Mouse (Mus musculus) large intestine, adult 2 months (tissue): Measurements from ENCODE around the gene Megf8. TPM values are rescaled to one million over a fixed set of nuclear protein-coding genes. Genes with fewer than 3 reads are reported as not detected.

Experiments used
- DNase-seq: peaks from one replicate; pipeline ENCODE4 v3.0.0-alpha.2; 2012; ENCODE audit warnings: low read depth, low spot score
- WGBS: fragments of 180-500 bp; shearing (Covaris S2); methylation state at CpG from one replicate; pipeline ENCODE4 v1.1.7; 2018; 5-methylcytosine and 5-hydroxymethylcytosine counted together
- polyA plus RNA-seq: library from polyadenylated mRNA; depleted of rRNA; stranded (reverse); fragments of >200 nt; gene quantifications from 2 replicates; pipeline ENCODE4 v1.2.3, GENCODE M21; 2012

Gene Megf8
- polyA plus RNA-seq, 1 experiment = 11.6 TPM

- 1% methylated on average over 58 of the region's 60 CpGs for WGBS
- DNase-seq = no peak
These were observed 38.5 kb upstream of the Megf8 start for GRCm38 (mm10) chr7:25278341-25279075.

DNA sequence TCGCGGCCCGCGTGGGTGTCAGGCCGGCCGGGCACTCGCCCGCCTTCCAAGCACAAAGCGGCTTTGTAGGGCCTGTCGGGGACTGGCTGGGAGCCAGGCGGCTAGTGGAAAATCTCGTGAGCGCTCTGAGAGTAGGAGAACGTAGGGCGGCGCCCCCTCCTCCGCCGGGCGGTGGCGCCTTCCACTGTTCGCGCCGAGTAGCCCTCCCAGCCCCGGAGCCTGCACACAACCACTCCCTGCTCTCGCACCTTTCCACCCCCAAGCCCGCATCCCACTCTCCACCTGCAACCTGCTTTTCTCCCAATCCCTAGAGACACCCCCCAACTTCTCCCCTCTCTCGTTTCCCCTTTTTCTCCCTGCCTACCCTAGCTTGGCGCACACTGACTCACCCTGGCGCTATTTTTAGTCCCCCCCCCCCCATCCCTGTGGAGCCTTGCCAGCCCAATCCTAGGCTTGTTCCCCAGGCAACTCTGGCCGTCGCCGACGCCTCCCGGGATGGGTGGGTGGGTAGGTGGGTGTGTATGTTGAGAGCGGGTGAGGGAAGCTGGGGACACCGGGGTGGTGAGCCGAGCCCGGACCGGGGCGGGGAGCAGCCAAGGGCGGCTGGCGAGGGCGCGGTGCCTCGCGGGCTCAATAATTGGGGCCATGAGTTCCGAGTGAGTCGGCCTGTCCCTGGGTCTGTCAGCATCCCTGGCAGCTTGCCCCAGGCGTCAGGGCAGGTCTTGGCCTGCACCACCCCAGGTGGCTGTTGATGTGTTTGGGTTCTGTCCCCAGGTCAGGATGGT is 37.7 kb upstream of the Megf8 start:
- DNase-seq = no peak
- WGBS = under 1% methylated on average over 47 of the region's 49 CpGs

DNA sequence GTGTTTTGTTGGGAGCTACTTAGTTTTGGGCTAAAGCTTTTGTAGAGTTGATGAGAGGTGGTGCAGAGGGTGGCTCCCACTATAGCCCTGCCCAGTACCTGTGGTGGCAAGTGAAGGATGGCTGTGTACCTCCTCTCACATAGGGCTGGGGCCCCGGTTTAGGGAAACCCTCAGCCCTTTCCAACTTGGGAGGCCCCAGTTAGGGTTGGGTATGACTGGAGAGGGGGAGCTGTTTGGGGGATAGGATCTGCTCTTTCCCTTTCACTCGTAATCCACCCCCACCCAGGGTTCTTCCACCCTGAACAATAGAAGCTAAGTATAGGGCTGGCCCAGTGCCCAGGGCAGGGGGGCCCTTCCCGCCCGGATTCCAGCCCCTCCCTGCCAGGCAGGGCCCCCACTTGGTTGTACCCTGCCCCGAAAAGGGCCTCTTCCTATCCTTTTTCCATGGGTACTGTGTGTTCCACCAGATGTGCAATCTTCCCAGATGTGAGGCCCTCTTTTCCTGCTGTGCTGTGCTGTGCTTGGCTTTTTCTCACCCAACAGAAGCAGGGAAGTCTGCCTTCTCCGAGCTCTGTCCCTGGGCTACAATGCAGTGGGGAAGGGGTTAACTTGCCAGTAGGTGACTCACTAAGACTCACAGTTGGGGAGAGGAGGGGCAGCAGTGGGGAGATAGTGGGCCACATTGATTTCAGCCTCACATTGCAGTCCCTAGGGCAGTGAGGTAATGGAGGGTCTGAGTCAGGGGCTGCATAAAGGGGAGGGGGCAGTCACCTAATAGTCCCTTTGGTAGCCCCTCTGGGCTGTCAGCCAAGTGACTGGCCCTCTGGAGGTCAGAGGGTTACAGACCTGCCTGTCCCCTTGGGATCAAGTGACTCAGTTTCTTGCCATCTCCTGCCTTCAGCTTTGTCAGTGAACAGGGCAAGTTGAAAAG is 36.8 kb upstream of the Megf8 start:
- no peak for DNase-seq
- WGBS = 10% methylated on average over 6 of the region's 6 CpGs

GRCm38 (mm10) chr7:25281166-25281733 is 35.7 kb upstream of the Megf8 start:
- 8% methylated on average over 12 of the region's 12 CpGs for WGBS
- no peak for DNase-seq

DNA sequence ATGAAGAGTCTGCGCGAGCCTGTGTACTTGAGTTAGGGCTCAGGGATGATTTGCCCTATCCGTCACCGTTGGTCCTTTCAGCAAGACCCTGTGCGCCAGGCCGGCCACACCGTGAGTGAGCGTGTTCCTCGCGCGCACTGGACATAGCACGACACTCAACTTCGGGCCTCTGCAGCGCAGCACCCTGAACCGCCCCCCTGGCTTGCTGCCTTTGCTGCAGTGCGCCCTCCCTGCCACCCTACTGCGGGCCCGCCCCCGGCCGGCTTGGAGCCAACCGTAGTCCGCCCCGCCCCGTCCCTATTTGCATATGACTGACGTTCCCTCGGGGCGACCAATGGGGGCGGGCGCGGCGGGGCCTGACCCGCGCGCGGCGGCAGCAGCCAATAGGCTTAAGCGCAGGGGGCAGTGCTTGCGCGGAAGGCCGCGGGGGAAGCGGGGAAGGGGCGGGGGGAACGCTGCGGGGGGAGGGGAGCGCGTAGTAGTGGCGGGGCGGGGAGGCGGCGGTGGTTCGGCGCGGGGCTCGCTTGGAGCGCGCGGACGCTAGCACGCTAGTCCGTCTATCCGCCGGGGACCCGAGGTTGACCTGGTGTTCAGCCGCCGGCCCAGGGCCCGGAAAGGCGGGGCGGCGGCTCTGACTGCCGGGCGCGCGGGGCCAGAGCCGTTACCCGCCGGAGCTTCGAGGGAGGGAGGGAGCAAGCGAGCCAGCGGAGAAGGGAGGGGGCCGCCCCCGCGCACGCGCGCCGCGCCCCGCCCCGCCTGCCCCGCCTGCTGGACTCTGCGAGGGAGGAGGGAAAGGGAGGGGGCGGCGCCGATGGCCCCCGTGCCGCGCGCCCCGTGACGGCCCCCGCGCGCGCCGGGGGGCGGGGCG is 35.0 kb upstream of the Megf8 start:
- 2% methylated on average over 95 of the region's 108 CpGs for WGBS
- no peak for DNase-seq

DNA sequence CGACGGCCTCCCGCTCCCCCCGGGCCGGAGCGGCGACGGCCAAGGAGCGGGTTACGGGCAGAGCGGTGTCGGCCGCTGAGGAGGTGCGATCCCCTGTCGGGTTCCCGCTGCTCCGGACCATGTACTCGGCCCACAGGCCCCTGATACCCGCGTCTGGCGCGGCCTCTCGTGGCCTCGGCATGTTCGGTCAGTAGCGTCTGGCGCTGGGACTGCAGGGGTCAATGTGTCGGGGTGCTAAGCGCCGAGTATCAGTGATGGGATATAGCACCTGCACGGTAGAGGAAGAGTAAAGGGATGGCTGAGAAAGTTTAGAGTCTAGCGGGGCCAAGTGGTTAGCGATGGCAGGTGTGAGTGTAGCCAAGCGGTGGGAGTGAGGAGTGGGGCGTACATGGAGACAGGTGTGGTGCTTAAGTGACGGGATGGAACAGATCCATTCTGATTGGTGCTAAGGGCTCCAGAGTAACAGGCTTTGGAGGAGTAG is 34.2 kb upstream of the Megf8 start:
- no peak for DNase-seq
- under 1% methylated on average over 35 of the region's 36 CpGs for WGBS

DNA sequence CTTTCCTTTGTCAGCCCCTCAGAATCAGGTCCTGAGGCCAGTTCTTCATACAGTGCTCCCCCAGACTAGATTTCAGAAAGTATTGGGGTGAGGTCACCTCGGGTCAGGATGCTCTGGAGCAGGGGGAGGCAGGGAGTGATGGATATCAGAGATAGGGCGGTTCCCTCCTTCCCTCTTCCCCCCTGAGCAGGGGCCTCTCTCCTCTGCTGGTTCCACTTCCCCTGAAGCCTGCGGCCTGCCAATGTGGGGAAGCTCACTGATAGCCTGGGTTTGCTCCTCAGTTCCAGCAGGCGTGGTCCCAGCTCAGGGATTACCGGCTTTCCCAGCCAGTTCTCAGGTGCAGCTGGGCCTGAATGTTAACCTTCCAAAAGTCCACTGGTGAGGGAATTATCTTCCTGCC is 33.3 kb upstream of the Megf8 start:
- WGBS = 27% methylated on average over 5 of the region's 5 CpGs
- DNase-seq = no peak

DNA sequence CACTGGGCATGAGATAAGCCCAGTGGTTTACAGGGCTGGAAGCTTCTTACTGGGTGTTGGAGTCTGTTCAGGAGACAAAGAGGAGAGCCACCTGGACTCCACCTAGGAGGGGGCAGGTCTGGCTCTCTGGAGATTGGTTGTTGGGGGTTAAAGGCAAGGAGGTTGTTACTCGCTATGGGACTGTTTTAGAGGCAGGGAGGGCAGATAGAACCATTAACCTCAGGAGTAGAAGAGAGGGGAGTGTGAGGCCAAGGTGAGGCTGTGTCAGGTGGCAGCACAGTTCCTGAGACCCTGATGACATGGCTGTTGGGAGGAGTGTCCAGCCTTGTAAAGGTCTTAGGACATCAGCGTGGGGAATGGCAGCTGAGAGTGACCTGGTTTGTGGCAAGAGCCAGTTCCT is 32.8 kb upstream of the Megf8 start:
- WGBS = 52% methylated on average over 2 of the region's 2 CpGs

DNA sequence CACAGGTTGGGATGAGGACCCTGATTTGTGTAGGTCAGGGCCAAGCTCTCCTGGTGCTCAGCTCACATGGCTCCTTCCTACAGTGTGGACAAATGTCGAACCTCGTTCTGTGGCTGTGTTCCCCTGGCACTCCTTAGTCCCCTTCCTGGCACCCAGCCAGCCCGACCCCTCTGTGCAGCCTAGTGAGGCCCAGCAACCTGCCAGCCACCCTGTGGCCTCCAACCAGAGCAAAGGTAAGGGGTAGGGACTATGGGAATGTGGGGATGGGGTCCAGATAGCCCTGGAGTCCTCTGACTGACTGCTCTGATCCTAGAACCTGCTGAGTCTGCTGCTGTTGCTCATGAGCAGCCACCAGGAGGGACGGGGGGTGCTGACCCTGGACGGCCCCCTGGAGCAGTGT is 32.2 kb upstream of the Megf8 start:
- no peak for DNase-seq
- 64% methylated on average over 5 of the region's 5 CpGs for WGBS

More for the DNA sequence above, 32.8 kb upstream of the Megf8 start:
- DNase-seq = no peak

DNA sequence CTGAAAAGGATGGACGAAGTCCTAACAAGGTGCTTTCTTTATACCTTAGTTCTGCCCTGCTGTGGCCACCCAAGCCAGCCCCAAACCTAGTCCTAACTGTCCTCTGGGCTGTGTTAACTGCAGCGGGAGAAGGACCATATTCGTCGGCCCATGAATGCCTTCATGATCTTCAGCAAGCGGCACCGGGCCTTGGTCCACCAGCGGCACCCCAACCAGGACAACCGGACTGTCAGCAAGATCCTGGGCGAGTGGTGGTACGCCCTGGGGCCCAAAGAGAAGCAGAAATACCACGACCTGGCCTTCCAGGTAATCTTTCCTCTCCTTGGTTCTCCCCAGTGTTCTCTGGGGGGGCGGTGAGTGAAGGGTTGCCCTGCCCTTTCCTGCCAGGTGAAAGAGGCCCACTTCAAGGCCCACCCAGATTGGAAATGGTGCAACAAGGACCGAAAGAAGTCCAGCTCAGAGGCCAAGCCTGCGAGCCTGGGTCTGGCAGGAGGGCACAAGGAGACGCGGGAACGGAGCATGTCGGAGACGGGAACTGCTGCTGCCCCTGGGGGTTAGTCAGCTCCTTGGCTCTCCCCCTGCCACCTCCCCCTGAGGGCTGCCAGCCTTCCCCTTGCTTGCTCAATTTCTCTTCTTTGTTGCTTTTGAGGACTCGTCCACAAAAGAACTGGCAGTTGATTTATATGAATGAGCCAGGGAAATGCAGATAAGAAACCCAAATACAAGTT is 31.3 kb upstream of the Megf8 start:
- 94% methylated on average over 20 of the region's 20 CpGs for WGBS
- DNase-seq = no peak

GRCm38 (mm10) chr7:25286989-25287388 is 30.0 kb upstream of the Megf8 start:
- WGBS = 81% methylated on average over 8 of the region's 8 CpGs
- DNase-seq = no peak

GRCm38 (mm10) chr7:25288011-25288410 is 29.0 kb upstream of the Megf8 start:
- no peak for DNase-seq
- 91% methylated on average over 12 of the region's 12 CpGs for WGBS

- no peak for DNase-seq
- WGBS = 91% methylated on average over 3 of the region's 3 CpGs
These were observed 28.2 kb upstream of the Megf8 start for GRCm38 (mm10) chr7:25288721-25289120.

- no peak for DNase-seq
- over 99% methylated on average over 3 of the region's 3 CpGs for WGBS
These were observed 27.0 kb upstream of the Megf8 start for GRCm38 (mm10) chr7:25289925-25290324.

GRCm38 (mm10) chr7:25290463-25290862 is 26.5 kb upstream of the Megf8 start:
- no peak for DNase-seq
- WGBS = 91% methylated on average over 1 of the region's 1 CpGs

DNA sequence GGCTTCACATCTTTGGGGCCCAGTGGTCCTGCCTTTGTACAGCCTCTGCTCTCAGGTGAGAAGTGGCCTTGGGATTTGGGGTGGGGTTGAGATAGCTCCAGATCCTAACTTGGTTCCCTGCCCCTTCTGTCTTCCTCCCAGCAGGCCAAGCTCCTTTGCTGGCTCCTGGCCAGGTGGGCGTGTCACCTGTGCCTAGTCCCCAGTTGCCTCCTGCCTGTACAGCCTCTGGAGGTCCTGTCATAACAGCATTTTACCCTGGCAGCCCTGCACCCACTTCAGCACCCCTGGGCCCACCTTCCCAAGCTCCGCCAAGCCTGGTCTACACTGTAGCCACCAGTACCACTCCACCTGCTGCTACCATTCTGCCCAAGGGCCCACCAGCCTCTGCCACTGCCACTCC is 26.1 kb upstream of the Megf8 start:
- DNase-seq = no peak
- WGBS = 56% methylated on average over 2 of the region's 2 CpGs

DNA sequence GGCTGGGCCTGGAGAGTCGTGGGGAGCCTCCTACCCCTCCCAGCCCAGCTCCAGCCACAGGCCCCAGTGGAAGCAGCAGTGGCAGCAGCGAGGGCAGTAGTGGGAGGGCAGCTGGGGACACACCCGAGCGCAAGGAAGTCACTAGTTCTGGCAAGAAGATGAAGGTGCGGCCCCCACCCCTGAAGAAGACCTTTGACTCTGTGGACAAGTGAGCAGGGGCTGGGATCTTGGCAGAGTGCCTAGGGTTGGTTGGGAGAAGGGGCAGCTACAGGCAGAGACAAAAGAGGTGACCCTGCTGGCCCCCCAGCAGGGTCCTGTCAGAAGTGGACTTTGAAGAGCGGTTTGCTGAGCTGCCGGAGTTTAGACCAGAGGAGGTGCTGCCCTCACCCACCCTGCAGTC is 24.9 kb upstream of the Megf8 start:
- DNase-seq = no peak
- WGBS = 46% methylated on average over 7 of the region's 7 CpGs

GRCm38 (mm10) chr7:25293191-25293739 is 23.7 kb upstream of the Megf8 start:
- DNase-seq = no peak
- 81% methylated on average over 10 of the region's 10 CpGs for WGBS
